Mouse (Mus musculus) small intestine, adult 2 months (tissue): ENCODE results near the gene Leo1.

ENCODE experiments used
- CTCF ChIP-seq: fragments of 200-500 bp; IDR thresholded peaks from 2 replicates; pipeline ENCODE4 v1.5.1; 2012; ENCODE audit warnings: low read depth, mild to moderate bottlenecking, control low read depth, inconsistent platforms, low read length, moderate library complexity, mixed read lengths; ENCODE audit not compliant: insufficient replicate concordance, insufficient read length; ENCODE audit errors: extremely low read depth
- POLR2A ChIP-seq: fragments of 200-500 bp; IDR thresholded peaks from 2 replicates; pipeline ENCODE4 v1.6.1; 2012; ENCODE audit warnings: low read depth, mild to moderate bottlenecking, control low read depth, inconsistent platforms, low read length, moderate library complexity

DNA sequence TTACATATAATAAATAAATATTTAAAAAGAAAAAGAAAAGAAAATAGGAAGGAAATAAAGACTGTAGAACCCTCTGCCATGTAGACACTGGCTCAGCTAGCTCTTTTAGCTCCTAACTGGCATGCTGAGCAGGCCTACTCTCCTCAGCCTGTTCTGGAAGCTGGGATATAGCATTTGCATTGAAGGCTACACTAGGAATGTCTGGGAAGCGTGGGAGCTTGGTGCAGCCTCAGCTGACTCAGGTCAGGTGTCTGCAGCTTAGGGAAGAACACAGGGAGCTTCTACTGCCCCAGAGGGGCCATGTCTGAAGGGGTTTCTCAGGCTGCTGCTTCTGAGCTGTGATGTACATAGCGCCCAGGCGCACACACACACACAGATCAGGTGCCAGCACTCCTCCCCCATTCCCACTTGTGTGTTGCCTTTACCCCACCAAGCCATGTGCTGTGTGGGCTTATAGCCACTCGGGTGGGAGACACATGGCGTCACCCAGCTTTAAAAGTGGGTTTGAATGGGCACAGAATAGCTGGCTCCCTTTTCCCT is 39.3 kb downstream of the Leo1 start:
- TF ChIP-seq CTCF (no peak), POLR2A (no peak)
